Mouse (Mus musculus): ENCODE results near the gene Riox2.

DNA sequence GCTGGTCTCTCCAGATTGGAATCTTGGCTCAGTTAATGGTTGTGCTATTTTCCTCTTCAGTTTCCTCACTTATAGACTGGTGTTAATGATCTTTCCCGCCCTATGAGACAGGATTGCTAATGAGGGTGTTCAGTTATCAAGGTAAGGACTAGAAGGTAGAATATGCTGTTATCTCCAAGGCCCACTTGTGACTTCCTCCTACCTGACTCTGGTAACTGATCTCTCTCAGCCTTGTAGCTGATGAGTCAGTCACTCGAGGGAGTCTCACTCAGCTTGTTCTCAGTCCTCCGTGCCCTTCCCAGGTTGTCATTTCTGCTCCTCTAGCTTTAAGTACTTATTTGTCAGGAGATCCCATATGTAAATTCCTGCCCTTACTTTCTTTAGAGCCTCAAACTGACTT is 6.4 kb downstream of the Riox2 start:
- TF ChIP-seq CTCF (IDR thresholded peaks at IDR 0.05; ENCODE audit: borderline replicate concordance, extremely low read depth, insufficient read depth, insufficient read length) (no peak), POLR2A (IDR thresholded peaks at IDR 0.05; ENCODE audit: borderline replicate concordance, extremely low read depth, insufficient read depth, insufficient read length, poor library complexity, severe bottlenecking) (no peak)

All from brain, embryonic 14.5 days (tissue).